Mouse (Mus musculus) G1E-ER4 (cell line): ENCODE measurements around the gene Map3k12. TPM values are rescaled to one million over a fixed set of nuclear protein-coding genes. Genes with fewer than 3 reads are reported as not detected.

Experiments
- GATA1 ChIP-seq: IDR thresholded peaks from one replicate; pipeline ENCODE4 v1.8.0; 2012; ENCODE audit warnings: low read length, inconsistent platforms
- polyA plus RNA-seq: library from polyadenylated mRNA; stranded (reverse); fragments of >175 nt; gene quantifications from 2 replicates; pipeline ENCODE4 v1.2.3, GENCODE M21; 2012

Gene Map3k12
- polyA plus RNA-seq, 1 experiment: 1.3 TPM

GRCm38 (mm10) chr15:102487664-102488063 is 29.2 kb downstream of the Map3k12 start:
- TF ChIP-seq GATA1: no peak

- TF ChIP-seq GATA1: no peak
Observed at GRCm38 (mm10) chr15:102485853-102486252, 31.0 kb downstream of the Map3k12 start.

GRCm38 (mm10) chr15:102483136-102483535 is 33.7 kb downstream of the Map3k12 start:
- no peak for TF ChIP-seq GATA1

- TF ChIP-seq GATA1: no peak
Observed at GRCm38 (mm10) chr15:102474520-102474919, 42.3 kb downstream of the Map3k12 start.

- TF ChIP-seq GATA1: no peak
Observed at GRCm38 (mm10) chr15:102473246-102473645, 43.6 kb downstream of the Map3k12 start.

- no peak for TF ChIP-seq GATA1
Observed at GRCm38 (mm10) chr15:102471727-102472126, 45.1 kb downstream of the Map3k12 start.

GRCm38 (mm10) chr15:102471295-102471645 is 45.6 kb downstream of the Map3k12 start:
- TF ChIP-seq GATA1: no peak

- TF ChIP-seq GATA1: no peak
Observed at GRCm38 (mm10) chr15:102470605-102471294, 46.1 kb downstream of the Map3k12 start.

GRCm38 (mm10) chr15:102470183-102470604 is 46.7 kb downstream of the Map3k12 start, which contains the start of gene Pcbp2:
TSS of gene Pcbp2 (plus strand) at chr15:102470539.
- TF ChIP-seq GATA1: no peak

- no peak for TF ChIP-seq GATA1
Observed at GRCm38 (mm10) chr15:102468675-102469370, 48.0 kb downstream of the Map3k12 start.

- TF ChIP-seq GATA1: no peak
Observed at GRCm38 (mm10) chr15:102463666-102464065, 53.2 kb downstream of the Map3k12 start.

- no peak for TF ChIP-seq GATA1
Observed at GRCm38 (mm10) chr15:102461430-102462075, 55.3 kb downstream of the Map3k12 start.

- TF ChIP-seq GATA1: no peak
Observed at GRCm38 (mm10) chr15:102460971-102461370, 55.9 kb downstream of the Map3k12 start.

GRCm38 (mm10) chr15:102460409-102460808 is 56.5 kb downstream of the Map3k12 start:
- no peak for TF ChIP-seq GATA1

GRCm38 (mm10) chr15:102459847-102460246 is 57.0 kb downstream of the Map3k12 start:
- TF ChIP-seq GATA1: no peak

GRCm38 (mm10) chr15:102459381-102459780 is 57.5 kb downstream of the Map3k12 start:
- no peak for TF ChIP-seq GATA1

GRCm38 (mm10) chr15:102458904-102459317 is 58.0 kb downstream of the Map3k12 start, which contains the start of gene Prr13:
TSS of gene Prr13 (plus strand) at chr15:102459028.
- no peak for TF ChIP-seq GATA1
